Mouse (Mus musculus) mouse embryonic stem cell (cell line): ENCODE data around the gene Foxr1.
"Not testable (repeated sequence)": the region's sequence is repeated elsewhere in the genome, so short reads cannot be mapped to it uniquely, and the experiment has no call there.

Experiments
- in situ Hi-C, 2 experiments: fragments of 300-500 bp; cut with MboI; formaldehyde crosslinking; loops; 1 replicate in 1 of 2; 3 replicates in 1 of 2; pipeline ENCODE4 v1.14.3; 2019 to 2020; ENCODE audit warnings: low sequenced_read_pairs in 2 of 2, low pct_unique_long_range_greater_than_20kb in 1 of 2, mixed read lengths in 1 of 2; ENCODE audit not compliant: unreplicated experiment in 1 of 2

Gene Foxr1

DNA sequence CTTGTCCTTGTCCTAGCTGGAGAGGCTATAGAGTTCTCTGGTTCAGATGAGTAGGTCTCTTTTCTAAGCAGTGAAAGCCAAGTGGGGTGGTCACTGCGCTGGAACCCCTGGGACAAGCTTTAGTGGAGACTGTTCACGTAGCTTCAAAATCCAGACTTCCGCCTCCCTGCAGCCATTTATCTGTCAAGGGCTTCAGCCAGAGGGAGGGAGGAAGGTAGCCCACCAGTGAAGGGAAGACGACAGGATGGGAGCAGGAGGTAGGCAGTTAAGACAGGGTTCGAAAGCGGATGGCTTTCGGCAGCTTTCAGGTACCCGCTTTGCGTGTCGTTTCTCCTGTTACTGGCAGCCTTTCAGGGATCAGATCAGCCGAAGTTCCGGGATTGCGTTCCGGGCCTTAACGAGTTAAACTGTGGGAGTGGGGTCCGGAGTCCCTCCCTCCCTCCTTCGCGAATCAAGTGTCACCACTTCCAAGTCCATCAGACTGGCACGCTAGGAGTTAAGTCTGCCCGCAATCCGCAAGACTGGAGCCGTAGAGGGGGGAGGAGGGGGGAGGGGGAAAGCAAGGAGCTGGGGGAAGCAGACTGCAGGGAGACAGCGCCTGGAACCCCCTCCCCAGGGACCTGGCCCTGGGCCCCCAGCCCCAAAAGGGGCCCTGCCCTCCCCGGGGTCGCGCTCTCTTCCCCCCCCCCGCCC lies 37.4 kb upstream of the Foxr1 start:
- in situ Hi-C loops, result no loop called here

DNA sequence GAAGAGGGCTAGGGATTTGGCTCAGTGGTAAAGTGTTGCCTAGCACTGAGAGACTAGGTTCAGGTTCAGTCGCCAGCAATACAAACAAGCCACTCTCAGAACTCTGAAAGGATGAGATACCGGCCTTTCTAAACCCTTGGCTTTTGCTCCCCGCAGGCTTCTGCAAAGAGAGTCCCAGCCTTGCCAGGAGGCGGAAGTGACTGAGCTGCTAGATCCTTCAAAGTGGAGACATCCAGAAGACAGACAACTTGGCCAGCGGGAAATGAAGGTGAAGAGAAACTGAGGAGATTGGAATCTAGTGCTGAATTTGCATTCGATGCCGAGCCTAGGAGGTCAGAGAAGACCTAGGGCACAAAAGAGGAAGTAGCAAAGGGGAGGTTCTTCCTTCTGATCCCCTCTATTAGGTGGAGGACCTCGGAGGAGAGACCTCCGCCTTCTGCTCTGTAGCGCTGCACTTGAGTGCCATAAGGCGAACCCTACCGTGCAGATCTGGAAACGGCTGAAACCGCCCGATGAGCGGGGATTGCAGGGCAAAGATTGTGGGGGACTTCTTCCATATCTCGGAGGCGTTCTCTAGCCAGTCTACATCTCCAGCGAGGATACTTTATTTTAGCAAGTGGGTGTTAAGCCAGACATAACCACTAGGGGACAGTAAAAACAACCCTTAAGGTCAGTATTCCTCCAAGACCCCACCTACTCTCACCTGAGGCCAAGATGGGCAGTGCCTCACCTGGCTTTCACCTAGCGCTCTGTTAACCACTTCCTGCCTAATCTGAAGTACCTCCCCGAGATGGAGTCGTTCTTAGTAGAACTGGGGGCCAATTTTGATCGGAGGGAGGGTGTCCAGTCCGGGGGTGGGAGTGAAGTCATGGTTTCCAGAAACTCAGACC lies 36.6 kb upstream of the Foxr1 start:
- in situ Hi-C loops, result no loop called here

- in situ Hi-C loops, result no loop called here
Measured at GRCm38 (mm10) chr9:44475936-44476335, 35.0 kb upstream of the Foxr1 start.

GRCm38 (mm10) chr9:44474327-44474726 lies 33.4 kb upstream of the Foxr1 start:
- in situ Hi-C loops, result loop anchor here (5.0 to 25.0 kb wide), 2 partner anchors 38 to 663 kb away; partner anchors contain the start of gene Scn4b (in 1 of the 2)

GRCm38 (mm10) chr9:44473184-44473583 lies 32.2 kb upstream of the Foxr1 start:
- in situ Hi-C loops, result loop anchor here (5.0 to 25.0 kb wide), 2 partner anchors 39 to 664 kb away; partner anchors contain the start of gene Scn4b (in 1 of the 2)

DNA sequence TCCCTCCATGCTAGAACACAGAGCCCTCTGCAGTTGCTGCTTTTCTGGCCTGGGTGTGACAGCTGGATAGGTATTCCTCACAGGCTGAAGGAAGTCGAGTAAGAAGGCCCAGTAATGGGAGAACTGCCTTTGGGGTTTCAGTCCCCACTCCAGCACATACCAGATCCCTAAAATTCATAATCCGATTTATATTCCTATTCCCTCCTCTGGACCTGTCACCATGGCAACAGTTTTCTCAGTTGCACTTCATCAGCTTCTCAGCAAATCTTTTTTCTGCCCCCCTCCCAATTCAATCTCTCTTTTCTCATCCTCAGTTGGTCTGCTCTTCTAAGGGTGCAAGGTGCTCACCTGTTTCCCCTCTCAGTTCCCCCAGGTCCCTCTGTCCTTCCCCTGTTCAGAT lies 27.9 kb upstream of the Foxr1 start:
- in situ Hi-C loops, result loop anchor here in 1 of 2 experiments (25.0 kb wide), 1 partner anchor 669 kb away; the partner anchor contains the start of gene Scn4b

DNA sequence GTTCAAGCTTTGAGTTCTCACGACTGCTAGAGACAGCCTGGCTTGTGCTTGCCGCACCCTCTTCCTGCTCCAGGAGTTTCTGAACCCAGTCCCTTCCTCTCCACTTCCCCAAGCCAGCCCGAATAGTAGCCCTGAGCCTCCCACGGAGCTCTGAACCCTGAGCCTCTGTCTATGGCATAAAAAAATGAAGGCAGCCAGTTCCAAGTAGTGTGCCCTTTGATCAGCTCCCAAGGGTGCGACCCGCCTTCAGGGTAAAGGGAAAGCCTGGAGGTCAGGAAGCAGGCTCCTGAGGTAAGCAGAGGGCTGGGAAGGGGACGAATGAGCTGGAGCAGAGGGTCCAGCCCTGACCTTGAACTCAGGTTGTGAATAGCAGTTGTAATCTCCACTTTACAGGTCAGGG lies 27.3 kb upstream of the Foxr1 start:
- in situ Hi-C loops, result loop anchor here in 1 of 2 experiments (25.0 kb wide), 1 partner anchor 669 kb away; the partner anchor contains the start of gene Scn4b

DNA sequence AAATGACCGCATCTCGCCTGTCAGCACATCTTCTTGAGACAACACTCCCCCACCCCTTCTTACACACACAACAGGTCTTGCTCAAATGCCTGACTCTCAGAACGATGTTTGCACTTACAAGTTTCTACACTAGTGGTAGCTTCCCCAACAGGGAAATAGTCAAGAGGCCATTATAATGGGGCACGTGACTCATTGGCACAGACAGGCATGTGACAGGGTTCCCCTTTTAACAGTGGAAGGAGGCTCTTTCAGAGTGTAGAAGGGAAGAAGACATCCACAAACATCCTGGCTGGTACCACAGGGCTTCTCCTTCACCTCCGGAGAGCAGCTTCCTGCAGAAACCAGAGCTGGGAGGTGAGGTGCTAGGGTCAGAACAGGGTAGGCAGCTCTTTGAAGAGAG lies 21.0 kb upstream of the Foxr1 start:
- in situ Hi-C loops, result loop anchor here in 1 of 2 experiments (25.0 kb wide), 1 partner anchor 675 kb away; the partner anchor contains the start of gene Scn4b

DNA sequence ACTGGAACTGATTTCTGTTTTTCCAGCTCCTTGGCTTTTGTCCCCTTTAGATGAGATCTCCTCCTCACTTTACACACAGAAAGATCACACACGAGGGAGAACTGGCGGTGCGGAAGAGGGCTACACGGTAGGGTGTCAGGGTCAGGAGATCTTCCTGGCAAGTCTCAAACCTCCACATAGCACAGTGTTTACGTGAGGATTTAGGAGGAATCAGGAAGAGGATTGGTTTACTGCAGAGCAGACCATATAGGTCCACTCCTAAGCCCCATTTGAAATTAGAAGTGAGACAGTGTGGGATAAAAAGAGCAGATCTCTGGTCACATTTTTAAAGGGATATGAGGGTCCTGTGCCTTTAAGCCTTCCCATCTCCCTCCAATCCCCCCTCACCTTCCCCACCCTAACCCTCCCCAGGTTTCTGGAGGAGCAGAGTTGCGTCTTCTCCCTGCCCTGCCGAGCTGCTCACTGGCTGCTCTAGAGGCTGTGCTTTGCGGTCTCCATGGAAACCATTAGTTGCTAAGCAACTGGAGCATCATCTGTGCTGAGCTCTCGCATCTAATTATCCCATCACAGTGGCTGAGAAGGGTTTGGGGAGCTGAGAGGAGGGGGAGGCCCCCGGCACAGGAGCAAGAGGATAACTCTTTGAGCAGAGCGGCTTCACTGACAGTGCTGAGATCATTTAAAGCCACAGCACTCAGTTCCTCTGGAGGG lies 16.3 kb upstream of the Foxr1 start:
- in situ Hi-C loops, result loop anchor here (5.0 to 25.0 kb wide), 3 partner anchors 40 to 680 kb away; partner anchors contain the start of gene Scn4b (in 1 of the 2)

DNA sequence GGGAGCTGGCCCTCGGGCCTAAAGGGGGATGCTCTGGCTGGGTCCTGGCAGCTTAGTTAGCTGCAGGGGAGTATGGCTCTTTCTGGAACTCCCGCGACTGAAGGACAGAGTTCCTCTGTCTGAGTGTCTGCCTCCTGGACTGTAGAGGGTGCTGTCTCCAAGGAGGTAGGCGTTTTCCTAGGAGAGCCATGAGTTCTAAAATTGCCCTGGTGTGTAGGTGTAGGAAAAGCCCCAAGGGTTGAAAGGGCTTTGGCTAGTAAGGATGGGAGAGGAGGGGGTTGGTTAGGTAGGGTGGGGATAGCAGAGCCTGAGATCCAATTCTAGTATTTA lies 13.9 kb upstream of the Foxr1 start, which contains the start of gene Upk2:
TSS of gene Upk2 (minus strand) at position 86 of the 330 bp plus-strand sequence.
- in situ Hi-C loops, result loop anchor here (5.0 to 25.0 kb wide), 3 partner anchors 42 to 682 kb away; partner anchors contain the start of gene Scn4b (in 1 of the 2)

DNA sequence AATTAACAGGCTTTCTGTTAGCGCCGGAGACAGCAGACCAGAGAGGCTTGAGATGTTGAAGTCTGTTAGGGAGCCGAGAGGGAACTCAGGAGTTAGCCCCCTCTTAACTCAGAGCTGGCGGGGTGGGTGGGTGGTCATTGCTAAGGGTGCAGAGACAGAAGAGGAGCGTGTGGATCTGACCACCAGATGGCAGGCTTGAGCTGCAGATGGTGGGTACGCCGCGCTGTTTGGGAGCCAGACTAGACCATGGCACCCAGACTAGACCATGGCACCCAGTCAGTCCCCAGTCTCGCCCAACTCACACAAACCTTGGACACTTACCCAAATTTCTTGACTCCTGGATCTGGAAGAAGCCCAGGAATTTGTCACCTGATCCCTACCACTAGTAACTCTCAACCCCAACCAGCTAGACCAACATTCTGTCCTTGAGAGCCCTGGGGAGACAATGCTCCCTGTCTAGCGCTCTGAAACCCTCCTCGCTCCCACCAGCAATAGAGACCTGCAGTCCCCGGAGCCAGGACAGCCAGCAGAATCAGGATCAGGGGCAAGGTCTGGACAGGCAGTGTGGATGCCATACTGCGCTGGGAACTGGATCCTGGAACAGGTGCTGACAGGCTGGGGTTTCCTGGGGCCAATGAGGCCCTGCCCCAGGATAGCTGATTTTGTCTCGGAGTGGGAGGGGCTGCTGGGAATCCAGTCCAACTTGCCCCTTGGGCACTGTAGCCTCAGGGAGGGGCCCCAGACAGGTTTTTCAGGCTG lies 13.4 kb upstream of the Foxr1 start:
- in situ Hi-C loops, result loop anchor here in 1 of 2 experiments (10.0 to 25.0 kb wide), 2 partner anchors 50 to 683 kb away; partner anchors contain the start of gene Scn4b

DNA sequence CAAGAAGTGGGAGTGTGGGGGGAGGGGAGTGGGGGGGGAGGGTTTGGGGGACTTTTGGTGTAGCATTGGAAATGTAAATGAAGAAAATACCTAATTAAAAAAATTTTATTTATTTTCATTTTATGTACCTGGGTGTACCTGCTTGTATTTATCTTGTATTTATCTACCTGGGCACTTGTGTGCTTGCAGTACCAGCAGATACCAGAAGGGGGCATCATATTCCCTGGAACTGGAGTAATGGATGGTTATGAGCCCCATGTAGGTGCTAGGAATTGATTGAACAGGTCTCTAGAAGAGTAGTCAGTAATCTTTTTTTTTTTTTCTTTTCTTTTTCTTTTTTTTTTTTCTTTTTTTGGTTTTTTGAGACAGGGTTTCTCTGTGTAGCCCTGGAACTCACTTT lies 9.5 kb upstream of the Foxr1 start:
- in situ Hi-C loops, result loop anchor here in 1 of 2 experiments (10.0 to 25.0 kb wide), 2 partner anchors 54 to 687 kb away; partner anchors contain the start of gene Scn4b

GRCm38 (mm10) chr9:44444402-44445025 lies 3.6 kb upstream of the Foxr1 start:
- in situ Hi-C loops, result not testable (repeated sequence)

DNA sequence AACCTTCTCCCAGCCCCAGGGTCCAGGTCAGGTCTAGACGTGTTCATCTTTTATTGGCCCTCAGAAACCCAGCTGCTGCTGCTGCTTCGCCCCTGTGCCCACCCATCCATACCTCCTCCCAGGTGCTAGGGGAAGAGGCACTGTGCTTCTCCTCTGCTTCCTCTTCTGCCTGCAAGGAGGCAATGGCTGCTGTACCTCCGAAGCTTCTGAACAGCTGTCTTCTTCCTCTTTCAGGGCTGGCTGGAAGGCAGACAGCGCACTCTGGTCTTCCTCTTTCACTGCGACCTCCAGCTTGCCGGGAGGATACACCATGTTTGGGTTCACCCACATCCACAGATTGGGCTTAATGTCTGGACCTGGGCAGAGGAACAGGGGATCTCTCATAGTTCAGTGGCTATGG lies 5.2 kb downstream of the Foxr1 start:
- in situ Hi-C loops, result no loop called here

DNA sequence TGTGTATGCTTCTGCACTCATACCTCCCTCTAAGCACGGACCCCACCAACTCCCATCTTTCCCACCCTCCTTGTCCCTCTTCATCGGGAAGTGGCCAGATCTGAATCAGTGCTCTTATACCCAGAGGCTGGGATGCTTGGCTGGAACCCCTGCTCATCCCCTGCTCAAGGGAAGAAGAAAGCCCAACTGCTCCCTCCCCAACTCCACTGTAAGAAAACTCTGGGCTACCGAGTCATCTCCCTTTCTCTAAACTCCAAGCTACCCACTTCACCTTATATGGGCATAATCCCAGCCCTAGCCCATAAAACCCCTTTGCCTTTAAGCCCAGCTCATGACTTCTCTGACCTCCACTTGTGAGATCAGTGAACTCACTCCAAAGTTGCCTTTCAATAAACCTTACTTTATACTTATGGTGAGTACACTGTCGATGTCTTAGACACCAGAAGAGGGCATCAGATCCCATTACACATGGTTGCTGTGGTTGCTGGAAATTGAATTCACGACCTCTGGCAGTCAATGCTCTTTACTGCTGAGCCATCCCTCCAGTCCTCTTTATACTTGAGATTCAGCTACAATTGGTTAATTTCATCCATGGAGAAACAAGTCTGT lies 8.3 kb downstream of the Foxr1 start:
- in situ Hi-C loops, result no loop called here

- in situ Hi-C loops, result no loop called here
Measured at GRCm38 (mm10) chr9:44423576-44423975, 17.4 kb downstream of the Foxr1 start.
